Mouse (Mus musculus) lung, adult 2 months (tissue): ENCODE measurements around the gene Txndc17.

Source experiments
- CTCF ChIP-seq: fragments of 200-500 bp; IDR thresholded peaks from 2 replicates; pipeline ENCODE4 v1.5.1; 2011; ENCODE audit warnings: mild to moderate bottlenecking, low read length, control low read depth; ENCODE audit not compliant: insufficient read depth
- POLR2A ChIP-seq: fragments of 200-500 bp; IDR thresholded peaks from 2 replicates; pipeline ENCODE4 v1.6.1; 2011; ENCODE audit warnings: low read depth, mild to moderate bottlenecking, control low read depth, low read length, borderline replicate concordance; ENCODE audit errors: extremely low read depth

- TF ChIP-seq CTCF (no peak), POLR2A (no peak)
These were observed 26.8 kb upstream of the Txndc17 start for GRCm38 (mm10) chr11:72180556-72180955.
